In the genomic region with DNA sequence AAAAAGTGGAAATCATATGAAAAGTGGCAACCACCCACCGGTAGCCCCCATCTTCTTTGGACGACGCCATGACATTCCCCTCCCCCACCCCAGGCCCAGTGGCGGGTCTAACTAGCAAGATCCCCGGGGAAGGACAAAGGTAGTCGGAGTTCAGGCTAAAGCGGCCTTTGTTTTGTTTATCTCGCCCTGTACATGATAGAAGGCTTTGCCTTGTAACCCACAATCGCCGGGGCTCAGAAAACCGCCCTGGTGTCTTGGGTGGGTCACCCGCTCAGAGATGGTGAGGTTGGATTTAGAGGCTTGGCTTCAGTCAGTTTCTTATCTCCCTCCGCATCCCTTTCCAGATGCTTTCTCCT, we compare ENCODE assay signal across 9 mouse cellular contexts. TPM values are rescaled to one million over a fixed set of nuclear protein-coding genes. Genes with fewer than 3 reads are reported as not detected.
DNase-seq lines count a peak whose midpoint lies in the region; ATAC-seq and TF ChIP-seq lines count a peak whose summit lies in the region.
"Had no signal": no experiment of that assay in that cellular context is flagged by ENCODE, and none has a peak within 500 bp of the region (broad histone marks: within the 10 kb centered on the region; RNA-seq: fewer than 3 reads in every experiment).

No protein-coding gene starts in this region.

- no peak overlapping the region for H3K9ac ChIP-seq in lung, embryonic 14.5 days
- H3K9ac ChIP-seq in liver, embryonic 15.5 days = no peak overlapping the region
- H3K9ac ChIP-seq in stomach, postnatal 0 days (ENCODE audit: low read length) = no peak overlapping the region

- WGBS in lung, embryonic 14.5 days = 16% methylated on average over 13 of the region's 13 CpGs
- 6% methylated on average over 13 of the region's 13 CpGs for WGBS in hindbrain, embryonic 10.5 days
- 13% methylated on average over 13 of the region's 13 CpGs for WGBS in liver, embryonic 15.5 days (ENCODE audit: insufficient replicate concordance)
- WGBS in stomach, postnatal 0 days = 24% methylated on average over 13 of the region's 13 CpGs

- H3K4me1 ChIP-seq in lung, embryonic 14.5 days (ENCODE audit: insufficient read depth) = no peaks in the 10 kb centered on the region
- H3K4me1 ChIP-seq in hindbrain, embryonic 10.5 days (replicated peaks) = peaks cover 15% of the 10 kb centered on the region
- H3K4me1 ChIP-seq in liver, embryonic 15.5 days (replicated peaks) = peaks cover 8% of the 10 kb centered on the region
- no peaks in the 10 kb centered on the region for H3K4me1 ChIP-seq in stomach, postnatal 0 days (replicated peaks; ENCODE audit: control insufficient read depth, insufficient read depth)

- no peaks in the 10 kb centered on the region for H3K36me3 ChIP-seq in lung, embryonic 14.5 days (ENCODE audit: insufficient read depth)
- H3K36me3 ChIP-seq in hindbrain, embryonic 10.5 days = no peaks in the 10 kb centered on the region
- H3K36me3 ChIP-seq in liver, embryonic 15.5 days (replicated peaks) = no peaks in the 10 kb centered on the region
- no peaks in the 10 kb centered on the region for H3K36me3 ChIP-seq in stomach, postnatal 0 days (ENCODE audit: control insufficient read depth, insufficient read depth, low read length)

- H3K4me2 ChIP-seq in lung, embryonic 14.5 days = peak overlapping the region; percentile 42; the same call in 1 of the 2 replicates
- H3K4me2 ChIP-seq in liver, embryonic 15.5 days = peak overlapping the region; percentile 27; the same call in 1 of the 2 replicates
- H3K4me2 ChIP-seq in stomach, postnatal 0 days (replicated peaks; ENCODE audit: low read depth) = peak overlapping the region; percentile 12

- DNase-seq in lung, embryonic 14.5 days = no peak
- no peak for DNase-seq in lung, postnatal 14 days
- DNase-seq in hindbrain, embryonic 10.5 days (ENCODE audit: low spot score) = peak; percentile 46
- no peak for DNase-seq in stomach, postnatal 0 days (ENCODE audit: low spot score)
- no peak for DNase-seq in gastrocnemius, adult 8-10 months (ENCODE audit: low spot score in 2 of 2)
- DNase-seq in gastrocnemius, adult 18-20 months (ENCODE audit: low spot score) = no peak
- DNase-seq: left cerebral cortex, postnatal 4 days had no signal

- H3K9me3 ChIP-seq in lung, embryonic 14.5 days (ENCODE audit: low read depth, low read length) = no peaks in the 10 kb centered on the region
- no peaks in the 10 kb centered on the region for H3K9me3 ChIP-seq in hindbrain, embryonic 10.5 days
- no peaks in the 10 kb centered on the region for H3K9me3 ChIP-seq in liver, embryonic 15.5 days (replicated peaks)
- no peaks in the 10 kb centered on the region for H3K9me3 ChIP-seq in stomach, postnatal 0 days (ENCODE audit: control insufficient read depth, low read length)

- no peaks in the 10 kb centered on the region for H3K27me3 ChIP-seq in lung, embryonic 14.5 days (ENCODE audit: insufficient read depth, low read length)
- H3K27me3 ChIP-seq in hindbrain, embryonic 10.5 days (ENCODE audit: insufficient read depth, poor library complexity, severe bottlenecking) = peaks cover 9% of the 10 kb centered on the region; the same call in 1 of the 2 replicates
- H3K27me3 ChIP-seq in liver, embryonic 15.5 days = no peaks in the 10 kb centered on the region
- no peaks in the 10 kb centered on the region for H3K27me3 ChIP-seq in stomach, postnatal 0 days (ENCODE audit: control insufficient read depth, insufficient read depth, low read length)

- H3K4me3 ChIP-seq in lung, embryonic 14.5 days (ENCODE audit: low read depth, low read length) = no peak overlapping the region
- H3K4me3 ChIP-seq in hindbrain, embryonic 10.5 days = peak overlapping the region; percentile 35
- no peak overlapping the region; the same call in 1 of the 2 replicates for H3K4me3 ChIP-seq in liver, embryonic 15.5 days (replicated peaks)
- H3K4me3 ChIP-seq in stomach, postnatal 0 days (ENCODE audit: low read depth, low read length) = no peak overlapping the region

- no peak for TF ChIP-seq EP300 in stomach, postnatal 0 days (optimal IDR thresholded peaks at IDR 0.05)

- H3K27ac ChIP-seq in lung, embryonic 14.5 days (ENCODE audit: low read depth) = no peak overlapping the region
- peak overlapping the region; percentile 75 for H3K27ac ChIP-seq in hindbrain, embryonic 10.5 days
- H3K27ac ChIP-seq in liver, embryonic 15.5 days (replicated peaks) = no peak overlapping the region
- H3K27ac ChIP-seq in stomach, postnatal 0 days (replicated peaks) = no peak overlapping the region

- ATAC-seq in lung, embryonic 14.5 days (ENCODE audit: insufficient read depth) = no peak
- ATAC-seq in liver, embryonic 15.5 days (ENCODE audit: insufficient read depth) = no peak
- no peak for ATAC-seq in stomach, postnatal 0 days (ENCODE audit: low FRiP score, low TSS enrichment)
- no peak for ATAC-seq in frontal cortex, adult (ENCODE audit: low TSS enrichment)

- TF ChIP-seq CTCF in lung, embryonic 14.5 days (IDR thresholded peaks at IDR 0.05; ENCODE audit: low read depth) = no peak
- TF ChIP-seq CTCF in stomach, postnatal 0 days (IDR thresholded peaks at IDR 0.05; ENCODE audit: low read depth) = no peak

RNA-seq across cellular contexts. Expression of gene Zfp281, which starts 54.4 kb away (rescaled TPM):
- polyA plus RNA-seq in lung, embryonic 14.5 days (2014; fragmentation: Nextera tagmentation; extraction: Ambion mirVana) = 26.7 and 27.5 TPM in 2 replicates
- 22.9 and 27.7 TPM in 2 replicates for polyA plus RNA-seq in hindbrain, embryonic 10.5 days (2016; fragmentation: Nextera tagmentation; extraction: Ambion mirVana)
- 6.0 and 6.6 TPM in 2 replicates for polyA plus RNA-seq in liver, embryonic 15.5 days (2015; fragmentation: Nextera tagmentation; extraction: Ambion mirVana)
- 7.4 and 7.5 TPM in 2 replicates for polyA plus RNA-seq in stomach, postnatal 0 days (2015; fragmentation: Nextera tagmentation; extraction: Ambion mirVana)
- total RNA-seq in gastrocnemius, adult 8-10 months (2022) = 10 to 100 TPM in 1 of 4 experiments, 1 to 10 TPM in 3; 7.5 to 12.3 (median 9.4) TPM
- 10 to 100 TPM in 1 of 2 experiments, 1 to 10 TPM in 1; 8.5 to 10.1 TPM for total RNA-seq in gastrocnemius, adult 18-20 months (2021)
